25 mouse cellular contexts compared by ENCODE assay signal in the genomic region with DNA sequence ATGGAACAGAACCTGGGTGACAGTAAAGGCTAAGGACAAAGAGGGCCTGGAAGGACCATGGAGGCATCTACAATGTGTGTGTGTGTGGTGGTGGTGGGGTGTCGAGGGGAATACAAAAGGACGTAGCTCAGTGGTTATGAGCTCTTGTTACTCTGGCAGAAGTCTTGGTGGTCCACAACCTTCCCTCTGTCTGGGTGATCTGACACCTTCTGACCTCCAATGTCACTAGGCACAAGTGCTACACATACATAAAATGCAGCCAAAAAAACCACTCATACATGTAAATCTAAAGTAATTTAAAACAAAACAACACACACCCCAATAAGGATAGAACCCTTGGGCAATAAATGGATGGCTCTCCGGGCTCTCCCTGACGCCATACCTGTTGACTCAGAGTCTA. TPM values are rescaled to one million over a fixed set of nuclear protein-coding genes. Genes with fewer than 3 reads are reported as not detected.
A peak's percentile ranks its signal among the peaks of the same experiment; 100 is the strongest.
DNase-seq lines count a peak whose midpoint lies in the region; ATAC-seq and TF ChIP-seq lines count a peak whose summit lies in the region.
"Had no signal": no experiment of that assay in that cellular context is flagged by ENCODE, and none has a peak within 500 bp of the region (broad histone marks: within the 10 kb centered on the region; RNA-seq: fewer than 3 reads in every experiment).

No protein-coding gene starts in this region.

- no peaks in the 10 kb centered on the region for H3K27me3 ChIP-seq in kidney, postnatal 0 days (ENCODE audit: insufficient read depth, low read length)
- H3K27me3 ChIP-seq in midbrain, embryonic 11.5 days (ENCODE audit: control insufficient read depth, insufficient read depth, low read length): no peaks in the 10 kb centered on the region
- H3K27me3 ChIP-seq in midbrain, embryonic 15.5 days (replicated peaks): no peaks in the 10 kb centered on the region
- H3K27me3 ChIP-seq: hindbrain, embryonic 15.5 days; neural tube, embryonic 13.5 days had no signal

- H3K27ac ChIP-seq in kidney, postnatal 0 days: no peak overlapping the region
- no peak overlapping the region for H3K27ac ChIP-seq in midbrain, embryonic 11.5 days (ENCODE audit: low read depth, low read length)
- no peak overlapping the region for H3K27ac ChIP-seq in midbrain, embryonic 15.5 days
- H3K27ac ChIP-seq: forebrain, embryonic 13.5 days; neural tube, embryonic 13.5 days had no signal

- 82% methylated on average over 4 of the region's 4 CpGs for WGBS in kidney, postnatal 0 days
- WGBS in midbrain, embryonic 11.5 days: 93% methylated on average over 4 of the region's 4 CpGs
- 94% methylated on average over 4 of the region's 4 CpGs for WGBS in midbrain, embryonic 15.5 days

- H3K9ac ChIP-seq in kidney, postnatal 0 days (ENCODE audit: low read depth, low read length): no peak overlapping the region
- no peak overlapping the region for H3K9ac ChIP-seq in midbrain, embryonic 11.5 days (ENCODE audit: low read length)
- no peak overlapping the region for H3K9ac ChIP-seq in midbrain, embryonic 15.5 days
- H3K9ac ChIP-seq: forebrain, embryonic 13.5 days; heart, embryonic 13.5 days; hindbrain, embryonic 15.5 days; lung, embryonic 14.5 days; neural tube, embryonic 13.5 days had no signal

- peaks cover 18% of the 10 kb centered on the region for H3K4me1 ChIP-seq in kidney, postnatal 0 days (replicated peaks; ENCODE audit: insufficient read depth, low read length)
- peaks cover 13% of the 10 kb centered on the region for H3K4me1 ChIP-seq in midbrain, embryonic 11.5 days (ENCODE audit: control insufficient read depth, insufficient read depth, low read length)
- H3K4me1 ChIP-seq in midbrain, embryonic 15.5 days: peaks cover 20% of the 10 kb centered on the region

- H3K4me2 ChIP-seq in kidney, postnatal 0 days (ENCODE audit: low read length): 0 out of 2 replicates have a peak overlapping the region, but pooled peaks have one; percentile 49
- H3K4me2 ChIP-seq in midbrain, embryonic 11.5 days: no peak overlapping the region
- no peak overlapping the region for H3K4me2 ChIP-seq in midbrain, embryonic 15.5 days
- H3K4me2 ChIP-seq: forebrain, embryonic 13.5 days; neural tube, embryonic 13.5 days had no signal

- DNase-seq in cerebellum, adult 9-10 months: peak; percentile 51
- DNase-seq in cerebellum, postnatal 36 days: no peak
- DNase-seq in kidney, postnatal 0 days (ENCODE audit: low spot score): no peak
- no peak for DNase-seq in kidney, postnatal 14 days
- peak; percentile 64 for DNase-seq in midbrain, embryonic 11.5 days (ENCODE audit: low spot score, missing footprints)
- no peak for DNase-seq in heart, postnatal 25 days (ENCODE audit: low spot score)
- DNase-seq: heart, adult 18-20 months; heart, postnatal 36 days; lung, embryonic 14.5 days; lung, postnatal 36 days; spleen, adult 18-20 months; thymus, postnatal 36 days had no signal

- ATAC-seq in kidney, postnatal 0 days (replicated peaks; ENCODE audit: low FRiP score, low read depth): no peak
- ATAC-seq in midbrain, embryonic 11.5 days (ENCODE audit: low FRiP score): no peak
- ATAC-seq in midbrain, embryonic 15.5 days (replicated peaks): no peak
- ATAC-seq: forebrain, embryonic 13.5 days; intestine, embryonic 16.5 days had no signal

- TF ChIP-seq CTCF in kidney, postnatal 0 days (IDR thresholded peaks at IDR 0.05; ENCODE audit: low read depth): no peak

- intact Hi-C loops in heart, postnatal 25 days (cut with DNase I): loop anchor here (5.0 kb wide), 1 partner anchor 65 kb away; no protein-coding TSS in a partner anchor

- no peak overlapping the region for H3K4me3 ChIP-seq in kidney, postnatal 0 days (replicated peaks; ENCODE audit: low read depth, low read length)
- no peak overlapping the region for H3K4me3 ChIP-seq in midbrain, embryonic 11.5 days (ENCODE audit: low read depth, low read length)
- no peak overlapping the region for H3K4me3 ChIP-seq in midbrain, embryonic 15.5 days
- H3K4me3 ChIP-seq: forebrain, embryonic 13.5 days; hindbrain, embryonic 15.5 days; neural tube, embryonic 13.5 days had no signal

- no peaks in the 10 kb centered on the region for H3K36me3 ChIP-seq in kidney, postnatal 0 days (ENCODE audit: insufficient read depth, low read length)
- H3K36me3 ChIP-seq in midbrain, embryonic 11.5 days (ENCODE audit: control insufficient read depth, insufficient read depth, low read length): no peaks in the 10 kb centered on the region
- no peaks in the 10 kb centered on the region for H3K36me3 ChIP-seq in midbrain, embryonic 15.5 days (replicated peaks)
- H3K36me3 ChIP-seq: hindbrain, embryonic 15.5 days; neural tube, embryonic 13.5 days had no signal

- H3K9me3 ChIP-seq in kidney, postnatal 0 days (replicated peaks; ENCODE audit: low read length): no peaks in the 10 kb centered on the region
- no peaks in the 10 kb centered on the region for H3K9me3 ChIP-seq in midbrain, embryonic 11.5 days (ENCODE audit: control insufficient read depth, low read length)
- no peaks in the 10 kb centered on the region for H3K9me3 ChIP-seq in midbrain, embryonic 15.5 days
- H3K9me3 ChIP-seq: forebrain, embryonic 13.5 days; heart, embryonic 13.5 days; hindbrain, embryonic 15.5 days; midbrain, embryonic 10.5 days; neural tube, embryonic 13.5 days had no signal

RNA-seq across cellular contexts. Expression of gene Tubb4b, which starts 2.9 kb away (rescaled TPM):
- 339 and 384 TPM in 2 replicates for polyA plus RNA-seq in kidney, postnatal 0 days (2015; fragmentation: Nextera tagmentation; extraction: Ambion mirVana)
- 535 and 571 TPM in 2 replicates for polyA plus RNA-seq in midbrain, embryonic 11.5 days (2014; fragmentation: Nextera tagmentation; extraction: Ambion mirVana)
- 364 and 396 TPM in 2 replicates for polyA plus RNA-seq in midbrain, embryonic 15.5 days (2015; fragmentation: Nextera tagmentation; extraction: Ambion mirVana)
- total RNA-seq in heart, postnatal 25 days (2021): 100 to 1,000 TPM; 258 to 313 TPM

RNA-seq across cellular contexts. Expression of gene Slc34a3, which starts 6.8 kb away (rescaled TPM):
- 1.5 and 1.6 TPM in 2 replicates for polyA plus RNA-seq in kidney, postnatal 0 days (2015; fragmentation: Nextera tagmentation; extraction: Ambion mirVana)
- not detected in 2 replicates for polyA plus RNA-seq in midbrain, embryonic 11.5 days (2014; fragmentation: Nextera tagmentation; extraction: Ambion mirVana)
- not detected in 2 replicates for polyA plus RNA-seq in midbrain, embryonic 15.5 days (2015; fragmentation: Nextera tagmentation; extraction: Ambion mirVana)
- not detected for total RNA-seq in heart, postnatal 25 days (2021)
- total RNA-seq: adrenal gland, postnatal 36 days; gastrocnemius, postnatal 10 days; heart, adult 18-20 months; heart, postnatal 36 days; monocyte, adult 5-6 weeks had no signal
- polyA plus RNA-seq: forebrain, embryonic 13.5 days; heart, embryonic 13.5 days; hindbrain, embryonic 15.5 days; limb, embryonic 14.5 days; lung, embryonic 14.5 days; midbrain, embryonic 10.5 days; neural tube, embryonic 13.5 days had no signal

RNA-seq across cellular contexts. Expression of gene Fam166a, which starts 8.9 kb away (rescaled TPM):
- 0.28 and 0.62 TPM in 2 replicates for polyA plus RNA-seq in kidney, postnatal 0 days (2015; fragmentation: Nextera tagmentation; extraction: Ambion mirVana)
- 0.94 TPM in 1 of 2 replicates, not detected in the other for polyA plus RNA-seq in midbrain, embryonic 11.5 days (2014; fragmentation: Nextera tagmentation; extraction: Ambion mirVana)
- polyA plus RNA-seq in midbrain, embryonic 15.5 days (2015; fragmentation: Nextera tagmentation; extraction: Ambion mirVana): 0.43 and 0.78 TPM in 2 replicates
- not detected for total RNA-seq in heart, postnatal 25 days (2021)
- total RNA-seq: adrenal gland, postnatal 36 days; gastrocnemius, postnatal 10 days; heart, adult 18-20 months; heart, postnatal 36 days; monocyte, adult 5-6 weeks had no signal
- polyA plus RNA-seq: forebrain, embryonic 13.5 days; heart, embryonic 13.5 days had no signal

RNA-seq across cellular contexts. Expression of gene Rnf224, which starts 9.2 kb away (rescaled TPM):
- 0.16 and 0.28 TPM in 2 replicates for polyA plus RNA-seq in kidney, postnatal 0 days (2015; fragmentation: Nextera tagmentation; extraction: Ambion mirVana)
- not detected in 2 replicates for polyA plus RNA-seq in midbrain, embryonic 11.5 days (2014; fragmentation: Nextera tagmentation; extraction: Ambion mirVana)
- not detected in 2 replicates for polyA plus RNA-seq in midbrain, embryonic 15.5 days (2015; fragmentation: Nextera tagmentation; extraction: Ambion mirVana)
- total RNA-seq in heart, postnatal 25 days (2021): not detected
- total RNA-seq: adrenal gland, postnatal 36 days; gastrocnemius, postnatal 10 days; heart, adult 18-20 months; heart, postnatal 36 days; MEL; monocyte, adult 5-6 weeks had no signal
- polyA plus RNA-seq: forebrain, embryonic 13.5 days; frontal cortex, adult 2 months; heart, embryonic 13.5 days; hindbrain, embryonic 15.5 days; lung, embryonic 14.5 days; midbrain, embryonic 10.5 days; neural tube, embryonic 13.5 days had no signal

RNA-seq across cellular contexts. Expression of gene Stpg3, which starts 13.0 kb away (rescaled TPM):
- polyA plus RNA-seq in kidney, postnatal 0 days (2015; fragmentation: Nextera tagmentation; extraction: Ambion mirVana): 0.29 and 0.43 TPM in 2 replicates
- not detected in 2 replicates for polyA plus RNA-seq in midbrain, embryonic 11.5 days (2014; fragmentation: Nextera tagmentation; extraction: Ambion mirVana)
- polyA plus RNA-seq in midbrain, embryonic 15.5 days (2015; fragmentation: Nextera tagmentation; extraction: Ambion mirVana): not detected in 2 replicates
- total RNA-seq in heart, postnatal 25 days (2021): not detected
- total RNA-seq: adrenal gland, postnatal 36 days; gastrocnemius, postnatal 10 days; heart, adult 18-20 months; heart, postnatal 36 days; MEL; monocyte, adult 5-6 weeks had no signal
- polyA plus RNA-seq: forebrain, embryonic 13.5 days; heart, embryonic 13.5 days; hindbrain, embryonic 15.5 days; intestine, embryonic 16.5 days; limb, embryonic 14.5 days; lung, embryonic 14.5 days; midbrain, embryonic 10.5 days had no signal

Comparison
In these comparisons a context has a peak if more than half of its experiments do, and no peak if none do; other contexts are left out.
1. DNase-seq: peak in cerebellum, adult 9-10 months (single experiment) and midbrain, embryonic 11.5 days (single experiment); none in cerebellum, postnatal 36 days (0 of 2), kidney, postnatal 0 days (single experiment), kidney, postnatal 14 days (single experiment) and heart, postnatal 25 days (single experiment).